Mouse (Mus musculus) bone marrow macrophage, adult 2 months (primary cell): ENCODE results near the gene Fgf14.

ENCODE experiments used
- CTCF ChIP-seq: IDR thresholded peaks from 2 replicates; pipeline ENCODE4 v1.5.1; 2012; ENCODE audit warnings: low read depth, mild to moderate bottlenecking, low read length, moderate library complexity
- POLR2A ChIP-seq: IDR thresholded peaks from 2 replicates; pipeline ENCODE4 v1.6.1; 2012; ENCODE audit warnings: mild to moderate bottlenecking, low read depth, low read length, borderline replicate concordance

DNA sequence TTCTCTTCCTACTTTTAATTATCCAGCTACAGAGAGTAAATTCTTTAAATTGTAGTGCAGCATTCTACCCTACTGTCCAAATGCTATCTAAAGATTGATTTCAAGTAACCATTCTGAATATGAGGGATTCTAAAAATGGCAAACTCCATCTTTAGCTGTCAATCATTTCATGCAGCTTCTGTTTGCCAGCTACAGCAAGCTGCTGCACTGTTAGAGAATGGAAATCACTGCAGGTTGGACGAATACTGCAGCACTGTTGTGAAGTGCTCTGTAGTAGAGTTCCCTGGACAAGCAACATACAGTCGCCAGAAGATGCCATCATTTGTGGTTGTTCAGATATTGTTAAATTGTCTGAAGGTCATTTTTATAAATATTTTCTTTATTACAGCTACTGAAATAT is 453.5 kb downstream of the Fgf14 start:
- TF ChIP-seq CTCF (no peak), POLR2A (no peak)
